Mouse (Mus musculus): ENCODE measurements around the gene Cep57.
"Not testable (repeated sequence)": the region's sequence is repeated elsewhere in the genome, so short reads cannot be mapped to it uniquely, and the experiment has no call there.

Gene Cep57

GRCm38 (mm10) chr9:13794756-13795155 is 32.2 kb downstream of the Cep57 start:
- DNase-seq (ENCODE audit: low read depth, low spot score), result no peak

DNA sequence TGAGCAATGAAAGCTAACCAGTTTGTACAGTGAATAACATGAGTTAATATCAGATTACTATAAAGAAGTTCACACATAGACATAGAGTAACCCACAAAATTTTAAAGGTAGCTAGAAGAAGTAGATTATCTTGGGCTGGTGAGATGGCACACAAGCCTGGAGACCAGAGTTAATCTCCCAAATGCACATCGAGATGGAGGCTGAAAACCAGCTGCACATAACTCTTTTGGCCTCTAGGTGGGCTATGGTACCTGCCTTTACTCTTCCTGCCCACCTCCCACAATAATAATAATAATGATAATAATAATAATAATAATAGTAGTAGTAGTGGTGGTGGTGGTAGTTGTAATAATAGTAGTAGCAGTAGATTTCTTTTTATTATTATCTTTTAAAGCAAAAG is 32.6 kb downstream of the Cep57 start:
- DNase-seq (ENCODE audit: low read depth, low spot score), result no peak

- not testable (repeated sequence) for DNase-seq (ENCODE audit: low read depth, low spot score)
These were observed 36.0 kb downstream of the Cep57 start for GRCm38 (mm10) chr9:13790864-13791263.

GRCm38 (mm10) chr9:13781985-13782384 is 44.9 kb downstream of the Cep57 start:
- no peak for DNase-seq (ENCODE audit: low read depth, low spot score)

DNA sequence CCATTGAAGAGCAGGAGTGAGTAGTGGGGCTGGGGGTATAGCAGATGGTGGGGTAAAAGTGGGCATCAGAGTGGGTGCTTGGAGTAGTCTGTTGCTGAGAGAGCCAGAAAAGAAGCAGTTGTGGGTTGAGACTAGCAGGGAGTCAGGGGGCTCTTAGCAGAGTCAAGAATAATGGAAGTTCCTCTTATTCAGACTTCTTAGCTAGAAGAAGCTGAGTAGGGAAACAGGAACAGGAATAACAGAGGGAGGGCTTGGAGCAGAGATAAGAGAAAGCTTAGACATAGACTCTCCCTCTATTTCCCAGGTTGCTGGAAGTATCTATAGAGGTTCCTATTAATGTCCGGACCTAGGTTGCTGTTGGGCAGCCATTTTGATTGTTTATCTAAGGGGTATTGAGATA is 52.2 kb downstream of the Cep57 start:
- DNase-seq (ENCODE audit: low read depth, low spot score), result no peak

DNA sequence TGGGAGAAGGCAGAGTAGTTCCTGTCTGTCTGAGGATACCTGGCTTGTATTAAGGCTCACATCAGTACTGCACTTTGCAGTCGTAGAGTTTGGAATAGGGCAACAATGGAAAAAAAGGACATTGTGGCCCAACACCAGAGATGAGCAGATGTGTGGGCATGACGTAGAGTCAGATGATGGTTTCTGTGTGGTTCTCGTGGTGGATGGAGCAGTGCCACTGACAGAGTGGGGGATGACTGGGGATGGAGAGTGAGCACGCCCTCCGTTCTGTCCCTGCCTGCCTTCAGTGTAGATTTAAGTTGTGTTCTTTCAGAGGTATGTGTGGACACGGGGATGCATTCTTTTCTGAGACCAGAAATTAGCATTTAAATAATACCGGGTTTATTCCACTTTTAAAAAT is 60.3 kb downstream of the Cep57 start:
- no peak for DNase-seq (ENCODE audit: low read depth, low spot score)

DNA sequence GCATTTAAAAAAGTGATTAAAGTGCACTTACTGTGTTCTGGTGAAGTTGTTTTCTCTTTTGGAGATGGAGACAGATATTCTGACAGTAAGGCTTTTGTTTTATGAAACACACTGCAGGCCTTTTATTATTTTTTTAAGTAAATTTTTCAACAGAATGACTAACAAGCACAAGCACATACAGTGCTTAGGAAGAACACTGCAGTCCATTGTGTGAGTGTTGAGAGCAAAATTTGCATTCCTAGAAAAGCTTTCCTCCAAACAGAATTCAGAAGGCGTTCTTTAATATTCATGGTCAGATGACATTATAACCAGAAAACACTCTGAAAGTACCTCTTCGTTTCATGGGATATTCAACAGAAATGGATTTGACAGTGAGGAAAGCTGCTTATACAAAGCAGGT is 61.3 kb downstream of the Cep57 start:
- no peak for DNase-seq (ENCODE audit: low read depth, low spot score)

DNA sequence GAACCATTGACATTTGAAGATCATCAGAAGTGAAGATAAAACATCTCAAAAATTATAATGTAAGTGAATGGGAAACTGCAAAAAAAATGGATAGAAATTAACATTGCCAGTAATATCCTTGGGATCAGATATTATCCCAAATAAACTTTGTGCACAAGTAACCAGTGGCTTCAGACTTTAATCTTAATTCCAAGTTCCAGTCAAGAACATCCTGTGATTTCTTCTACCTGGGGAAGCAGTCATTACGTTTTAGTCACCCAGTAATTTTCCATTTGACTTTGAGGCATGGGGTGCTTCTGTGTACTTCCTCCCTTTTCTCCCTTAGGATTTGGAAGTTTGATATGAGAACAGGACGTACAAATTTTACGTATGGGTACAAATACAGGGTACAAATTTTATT is 66.5 kb downstream of the Cep57 start:
- no peak for DNase-seq (ENCODE audit: low read depth, low spot score)
